Mouse (Mus musculus): ENCODE measurements around the gene Ppara. TPM values are rescaled to one million over a fixed set of nuclear protein-coding genes. Genes with fewer than 3 reads are reported as not detected.

Ppara gene
- polyA plus RNA-seq, 1 experiment from 2014 or later = 2.3 TPM

- WGBS = 33% methylated on average over 2 of the region's 2 CpGs
- Histone ChIP-seq H3K36me3 (ENCODE audit: control insufficient read depth, insufficient read depth, low read length) (no peaks in the 10 kb centered on the region), H3K4me1 (ENCODE audit: control insufficient read depth, insufficient read depth, low read length) (no peaks in the 10 kb centered on the region; the same call in 1 of the 2 replicates), H3K9me3 (ENCODE audit: control insufficient read depth, low read length) (no peaks in the 10 kb centered on the region), H3K4me3 (ENCODE audit: low read length) (no peak overlapping the region), H3K27me3 (ENCODE audit: control insufficient read depth, insufficient read depth, low read length) (peaks cover 28% of the 10 kb centered on the region), H3K27ac (ENCODE audit: low read depth, low read length) (no peak overlapping the region), H3K9ac (ENCODE audit: low read depth, low read length) (no peak overlapping the region), H3K4me2 (replicated peaks; ENCODE audit: low read depth, low read length) (no peak overlapping the region)
- ATAC-seq (ENCODE audit: low FRiP score, low TSS enrichment) = no peak
These were observed 4.8 kb upstream of the Ppara start for GRCm38 (mm10) chr15:85730027-85730426.

- WGBS = 70% methylated on average over 3 of the region's 3 CpGs
- peaks cover 43% of the 10 kb centered on the region for H3K27me3 ChIP-seq (ENCODE audit: control insufficient read depth, insufficient read depth, low read length)
- no peaks in the 10 kb centered on the region; the same call in 1 of the 2 replicates for H3K4me1 ChIP-seq (ENCODE audit: control insufficient read depth, insufficient read depth, low read length)
- no peak overlapping the region for H3K27ac ChIP-seq (ENCODE audit: low read depth, low read length)
- no peaks in the 10 kb centered on the region for H3K9me3 ChIP-seq (ENCODE audit: control insufficient read depth, low read length)
- H3K9ac ChIP-seq (ENCODE audit: low read depth, low read length) = no peak overlapping the region
- H3K36me3 ChIP-seq (ENCODE audit: control insufficient read depth, insufficient read depth, low read length) = no peaks in the 10 kb centered on the region
- ATAC-seq (ENCODE audit: low FRiP score, low TSS enrichment) = no peak
- no peak overlapping the region for H3K4me3 ChIP-seq (ENCODE audit: low read length)
- no peak overlapping the region for H3K4me2 ChIP-seq (replicated peaks; ENCODE audit: low read depth, low read length)
These were observed 2.7 kb upstream of the Ppara start for GRCm38 (mm10) chr15:85731885-85732603.

DNA sequence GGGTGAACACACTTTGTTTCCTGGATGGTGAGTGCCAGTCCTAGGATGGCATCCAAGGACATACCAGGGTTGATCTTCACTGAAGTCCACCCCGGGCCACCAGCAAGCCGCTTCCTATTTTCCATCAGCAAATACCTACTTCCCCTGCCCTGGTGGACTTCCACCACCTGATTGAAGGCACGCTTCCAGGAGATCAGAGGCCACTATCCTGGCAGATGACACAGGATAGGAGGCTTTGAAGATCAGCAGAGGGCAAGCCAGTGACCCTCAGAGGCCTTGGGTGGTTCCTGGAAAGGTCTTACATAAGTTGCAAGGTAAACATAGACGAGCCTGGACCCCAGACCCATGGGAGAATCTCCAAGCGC lies 2.2 kb upstream of the Ppara start:
- no peak overlapping the region for H3K4me2 ChIP-seq (replicated peaks; ENCODE audit: low read depth, low read length)
- no peak overlapping the region for H3K9ac ChIP-seq (ENCODE audit: low read depth, low read length)
- peaks cover 47% of the 10 kb centered on the region for H3K27me3 ChIP-seq (ENCODE audit: control insufficient read depth, insufficient read depth, low read length)
- H3K9me3 ChIP-seq (ENCODE audit: control insufficient read depth, low read length) = no peaks in the 10 kb centered on the region
- H3K27ac ChIP-seq (ENCODE audit: low read depth, low read length) = no peak overlapping the region
- no peak for ATAC-seq (ENCODE audit: low FRiP score, low TSS enrichment)
- 67% methylated on average over 5 of the region's 5 CpGs for WGBS
- no peak overlapping the region for H3K4me3 ChIP-seq (ENCODE audit: low read length)
- H3K4me1 ChIP-seq (ENCODE audit: control insufficient read depth, insufficient read depth, low read length) = no peaks in the 10 kb centered on the region; the same call in 1 of the 2 replicates
- no peaks in the 10 kb centered on the region for H3K36me3 ChIP-seq (ENCODE audit: control insufficient read depth, insufficient read depth, low read length)

DNA sequence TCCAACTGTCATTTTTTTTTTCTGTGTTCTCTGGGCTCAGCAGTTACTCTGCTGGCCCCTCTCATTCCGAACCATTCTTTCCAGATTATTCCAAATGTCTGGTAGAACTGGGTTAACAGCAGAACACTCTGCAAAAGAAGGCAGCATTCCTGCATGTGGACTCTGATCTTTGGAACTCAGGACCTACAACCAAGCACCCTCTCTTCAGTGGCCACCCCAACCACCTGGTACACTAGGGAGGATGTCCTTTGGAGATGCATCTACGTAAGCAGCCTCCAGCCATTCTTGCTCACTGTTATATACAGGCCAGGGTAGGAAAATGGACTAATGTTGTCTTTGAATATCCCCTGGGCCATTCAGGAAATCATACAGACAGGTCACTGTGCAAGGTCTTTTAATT lies 1.1 kb upstream of the Ppara start:
- H3K36me3 ChIP-seq (ENCODE audit: control insufficient read depth, insufficient read depth, low read length) = no peaks in the 10 kb centered on the region
- no peak for ATAC-seq (ENCODE audit: low FRiP score, low TSS enrichment)
- H3K4me3 ChIP-seq (ENCODE audit: low read length) = no peak overlapping the region
- 89% methylated on average over 2 of the region's 2 CpGs for WGBS
- H3K9ac ChIP-seq (ENCODE audit: low read depth, low read length) = no peak overlapping the region
- peaks cover 47% of the 10 kb centered on the region for H3K27me3 ChIP-seq (ENCODE audit: control insufficient read depth, insufficient read depth, low read length)
- H3K9me3 ChIP-seq (ENCODE audit: control insufficient read depth, low read length) = no peaks in the 10 kb centered on the region
- H3K27ac ChIP-seq (ENCODE audit: low read depth, low read length) = no peak overlapping the region
- H3K4me2 ChIP-seq (replicated peaks; ENCODE audit: low read depth, low read length) = no peak overlapping the region
- H3K4me1 ChIP-seq (ENCODE audit: control insufficient read depth, insufficient read depth, low read length) = no peaks in the 10 kb centered on the region; the same call in 1 of the 2 replicates

DNA sequence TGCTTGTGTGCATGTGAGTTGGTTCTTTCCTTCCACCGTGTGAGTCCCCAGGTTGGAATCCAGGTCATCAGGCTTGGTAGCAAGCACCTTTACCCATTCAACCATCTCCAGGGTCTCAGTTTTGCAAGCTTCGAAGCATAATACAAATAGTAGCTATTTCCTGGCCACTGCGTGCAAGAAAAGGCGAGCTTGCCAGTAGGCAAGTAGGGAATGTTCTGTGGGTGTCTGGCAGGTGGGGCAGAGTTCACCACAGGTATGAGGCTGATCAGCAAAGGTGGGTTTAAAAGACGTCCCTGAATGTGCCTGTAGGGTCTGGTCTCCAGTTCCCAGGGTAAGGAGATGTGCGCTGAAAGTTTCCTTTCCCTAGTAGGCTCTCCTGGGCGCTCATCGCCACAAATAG lies 635 bp upstream of the Ppara start:
- no peaks in the 10 kb centered on the region for H3K9me3 ChIP-seq (ENCODE audit: control insufficient read depth, low read length)
- H3K4me3 ChIP-seq (ENCODE audit: low read length) = peak overlapping the region; percentile 66
- H3K9ac ChIP-seq (ENCODE audit: low read depth, low read length) = 0 out of 2 replicates have a peak overlapping the region, but pooled peaks have one; percentile 40
- peak overlapping the region; percentile 83; the same call in 1 of the 2 replicates for H3K4me2 ChIP-seq (replicated peaks; ENCODE audit: low read depth, low read length)
- peaks cover 47% of the 10 kb centered on the region for H3K27me3 ChIP-seq (ENCODE audit: control insufficient read depth, insufficient read depth, low read length)
- H3K4me1 ChIP-seq (ENCODE audit: control insufficient read depth, insufficient read depth, low read length) = no peaks in the 10 kb centered on the region; the same call in 1 of the 2 replicates
- ATAC-seq (ENCODE audit: low FRiP score, low TSS enrichment) = no peak
- no peaks in the 10 kb centered on the region for H3K36me3 ChIP-seq (ENCODE audit: control insufficient read depth, insufficient read depth, low read length)
- H3K27ac ChIP-seq (ENCODE audit: low read depth, low read length) = no peak overlapping the region
- 35% methylated on average over 8 of the region's 8 CpGs for WGBS

GRCm38 (mm10) chr15:85735063-85735835 lies 466 bp downstream of the Ppara start:
- Histone ChIP-seq H3K27ac (ENCODE audit: low read depth, low read length) (no peak overlapping the region), H3K9ac (ENCODE audit: low read depth, low read length) (peak overlapping the region; percentile 51), H3K4me1 (ENCODE audit: control insufficient read depth, insufficient read depth, low read length) (no peaks in the 10 kb centered on the region; the same call in 1 of the 2 replicates), H3K9me3 (ENCODE audit: control insufficient read depth, low read length) (no peaks in the 10 kb centered on the region), H3K4me2 (replicated peaks; ENCODE audit: low read depth, low read length) (peak overlapping the region; percentile 83), H3K4me3 (ENCODE audit: low read length) (peak overlapping the region; percentile 66), H3K27me3 (ENCODE audit: control insufficient read depth, insufficient read depth, low read length) (peaks cover 47% of the 10 kb centered on the region), H3K36me3 (ENCODE audit: control insufficient read depth, insufficient read depth, low read length) (no peaks in the 10 kb centered on the region)
- ATAC-seq (ENCODE audit: low FRiP score, low TSS enrichment) = peak; percentile 95
- under 1% methylated on average over 73 of the region's 78 CpGs for WGBS

DNA sequence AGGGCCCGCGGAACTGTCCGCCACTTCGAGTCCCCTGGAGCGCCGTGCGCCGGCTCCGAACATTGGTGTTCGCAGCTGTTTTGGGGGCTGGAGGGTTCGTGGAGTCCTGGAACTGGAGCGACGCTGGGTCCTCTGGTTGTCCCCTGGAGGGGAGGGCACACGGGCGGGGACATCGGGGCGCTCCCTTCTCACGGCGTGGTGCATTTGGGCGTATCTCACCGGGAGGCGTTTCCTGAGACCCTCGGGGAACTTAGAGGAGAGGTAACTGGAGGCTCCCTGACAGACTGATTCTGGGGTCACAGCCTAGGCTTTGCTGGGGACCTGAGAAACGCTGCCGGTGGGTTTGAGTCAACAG lies 1.0 kb downstream of the Ppara start:
- peak overlapping the region; percentile 83 for H3K4me2 ChIP-seq (replicated peaks; ENCODE audit: low read depth, low read length)
- peak overlapping the region; percentile 66 for H3K4me3 ChIP-seq (ENCODE audit: low read length)
- no peaks in the 10 kb centered on the region; the same call in 1 of the 2 replicates for H3K4me1 ChIP-seq (ENCODE audit: control insufficient read depth, insufficient read depth, low read length)
- ATAC-seq (ENCODE audit: low FRiP score, low TSS enrichment) = peak; percentile 32; the same call in 1 of the 2 replicates
- no peaks in the 10 kb centered on the region for H3K36me3 ChIP-seq (ENCODE audit: control insufficient read depth, insufficient read depth, low read length)
- peaks cover 47% of the 10 kb centered on the region for H3K27me3 ChIP-seq (ENCODE audit: control insufficient read depth, insufficient read depth, low read length)
- H3K9ac ChIP-seq (ENCODE audit: low read depth, low read length) = peak overlapping the region; percentile 51
- WGBS = under 1% methylated on average over 22 of the region's 25 CpGs
- no peaks in the 10 kb centered on the region for H3K9me3 ChIP-seq (ENCODE audit: control insufficient read depth, low read length)
- H3K27ac ChIP-seq (ENCODE audit: low read depth, low read length) = no peak overlapping the region

DNA sequence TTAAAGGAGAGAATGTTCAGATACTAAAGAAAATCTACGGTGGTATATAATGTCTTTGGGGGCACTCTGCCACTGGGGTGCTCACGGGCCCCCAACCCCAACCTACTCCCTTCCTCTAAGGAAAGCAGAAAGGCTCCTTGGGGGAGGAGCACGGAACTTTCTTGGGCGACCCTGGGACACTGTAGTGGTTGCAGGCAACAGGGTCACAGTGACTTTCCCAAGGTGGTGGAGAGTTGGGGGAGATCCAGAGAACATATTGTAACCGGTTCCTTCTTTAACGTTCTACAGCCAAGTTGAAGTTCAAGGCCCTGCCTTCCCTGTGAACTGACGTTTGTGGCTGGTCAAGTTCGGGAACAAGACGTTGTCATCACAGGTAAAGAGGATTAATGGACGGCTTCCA lies 1.7 kb downstream of the Ppara start:
- 52% methylated on average over 10 of the region's 10 CpGs for WGBS
- ATAC-seq (ENCODE audit: low FRiP score, low TSS enrichment) = no peak
- Histone ChIP-seq H3K36me3 (ENCODE audit: control insufficient read depth, insufficient read depth, low read length) (no peaks in the 10 kb centered on the region), H3K4me1 (ENCODE audit: control insufficient read depth, insufficient read depth, low read length) (no peaks in the 10 kb centered on the region; the same call in 1 of the 2 replicates), H3K4me2 (replicated peaks; ENCODE audit: low read depth, low read length) (no peak overlapping the region), H3K9ac (ENCODE audit: low read depth, low read length) (no peak overlapping the region), H3K9me3 (ENCODE audit: control insufficient read depth, low read length) (no peaks in the 10 kb centered on the region), H3K27ac (ENCODE audit: low read depth, low read length) (no peak overlapping the region), H3K27me3 (ENCODE audit: control insufficient read depth, insufficient read depth, low read length) (peaks cover 47% of the 10 kb centered on the region), H3K4me3 (ENCODE audit: low read length) (no peak overlapping the region; the same call in 1 of the 2 replicates)

- ATAC-seq (ENCODE audit: low FRiP score, low TSS enrichment) = no peak
- peaks cover 34% of the 10 kb centered on the region for H3K27me3 ChIP-seq (ENCODE audit: control insufficient read depth, insufficient read depth, low read length)
- no peaks in the 10 kb centered on the region for H3K9me3 ChIP-seq (ENCODE audit: control insufficient read depth, low read length)
- no peaks in the 10 kb centered on the region for H3K36me3 ChIP-seq (ENCODE audit: control insufficient read depth, insufficient read depth, low read length)
- no peak overlapping the region for H3K4me3 ChIP-seq (ENCODE audit: low read length)
- H3K27ac ChIP-seq (ENCODE audit: low read depth, low read length) = no peak overlapping the region
- WGBS = 78% methylated on average over 3 of the region's 3 CpGs
- H3K9ac ChIP-seq (ENCODE audit: low read depth, low read length) = no peak overlapping the region
- no peaks in the 10 kb centered on the region; the same call in 1 of the 2 replicates for H3K4me1 ChIP-seq (ENCODE audit: control insufficient read depth, insufficient read depth, low read length)
- H3K4me2 ChIP-seq (replicated peaks; ENCODE audit: low read depth, low read length) = no peak overlapping the region
These were observed 3.6 kb downstream of the Ppara start for GRCm38 (mm10) chr15:85738416-85738815.

Data from kidney, embryonic 14.5 days (tissue).